Mouse (Mus musculus): Measurements from ENCODE around the gene Tjp3. TPM values are rescaled to one million over a fixed set of nuclear protein-coding genes. Genes with fewer than 3 reads are reported as not detected.

The Tjp3 gene
- polyA plus RNA-seq, 1 experiment from 2014 or later, result 29.1 TPM

- Histone ChIP-seq H3K4me1 (ENCODE audit: control insufficient read depth, insufficient read depth, low read length) (peaks cover 18% of the 10 kb centered on the region), H3K27me3 (ENCODE audit: control insufficient read depth, insufficient read depth, low read length) (no peaks in the 10 kb centered on the region), H3K4me2 (ENCODE audit: low read depth, low read length) (no peak overlapping the region), H3K36me3 (ENCODE audit: control insufficient read depth, insufficient read depth, low read length) (peaks cover 24% of the 10 kb centered on the region), H3K9me3 (replicated peaks; ENCODE audit: control insufficient read depth, low read length) (no peaks in the 10 kb centered on the region), H3K27ac (ENCODE audit: low read length) (no peak overlapping the region), H3K4me3 (replicated peaks; ENCODE audit: low read length) (no peak overlapping the region), H3K9ac (ENCODE audit: low read length) (no peak overlapping the region)
- 90% methylated on average over 13 of the region's 13 CpGs for WGBS
- ATAC-seq (ENCODE audit: insufficient read depth, low FRiP score), result no peak
These were observed 22.2 kb upstream of the Tjp3 start for GRCm38 (mm10) chr10:81313581-81313980.

GRCm38 (mm10) chr10:81309571-81309970 lies 18.2 kb upstream of the Tjp3 start:
- Histone ChIP-seq H3K4me3 (replicated peaks; ENCODE audit: low read length) (no peak overlapping the region), H3K9ac (ENCODE audit: low read length) (no peak overlapping the region), H3K9me3 (replicated peaks; ENCODE audit: control insufficient read depth, low read length) (no peaks in the 10 kb centered on the region), H3K36me3 (ENCODE audit: control insufficient read depth, insufficient read depth, low read length) (peaks cover 31% of the 10 kb centered on the region), H3K4me2 (ENCODE audit: low read depth, low read length) (no peak overlapping the region), H3K27ac (ENCODE audit: low read length) (no peak overlapping the region), H3K27me3 (ENCODE audit: control insufficient read depth, insufficient read depth, low read length) (no peaks in the 10 kb centered on the region), H3K4me1 (ENCODE audit: control insufficient read depth, insufficient read depth, low read length) (peaks cover 4% of the 10 kb centered on the region; the same call in 1 of the 2 replicates)
- 84% methylated on average over 5 of the region's 5 CpGs for WGBS
- no peak for ATAC-seq (ENCODE audit: insufficient read depth, low FRiP score)

GRCm38 (mm10) chr10:81306837-81307682 lies 15.7 kb upstream of the Tjp3 start:
- no peak for ATAC-seq (ENCODE audit: insufficient read depth, low FRiP score)
- H3K4me3 ChIP-seq (replicated peaks; ENCODE audit: low read length), result no peak overlapping the region
- H3K4me1 ChIP-seq (ENCODE audit: control insufficient read depth, insufficient read depth, low read length), result peaks cover 22% of the 10 kb centered on the region
- no peak overlapping the region for H3K9ac ChIP-seq (ENCODE audit: low read length)
- H3K27me3 ChIP-seq (ENCODE audit: control insufficient read depth, insufficient read depth, low read length), result no peaks in the 10 kb centered on the region
- peaks cover 26% of the 10 kb centered on the region for H3K36me3 ChIP-seq (ENCODE audit: control insufficient read depth, insufficient read depth, low read length)
- 90% methylated on average over 21 of the region's 21 CpGs for WGBS
- no peak overlapping the region for H3K4me2 ChIP-seq (ENCODE audit: low read depth, low read length)
- H3K27ac ChIP-seq (ENCODE audit: low read length), result no peak overlapping the region
- H3K9me3 ChIP-seq (replicated peaks; ENCODE audit: control insufficient read depth, low read length), result no peaks in the 10 kb centered on the region

- no peaks in the 10 kb centered on the region for H3K9me3 ChIP-seq (replicated peaks; ENCODE audit: control insufficient read depth, low read length)
- H3K27me3 ChIP-seq (ENCODE audit: control insufficient read depth, insufficient read depth, low read length), result no peaks in the 10 kb centered on the region
- H3K36me3 ChIP-seq (ENCODE audit: control insufficient read depth, insufficient read depth, low read length), result peaks cover 26% of the 10 kb centered on the region; the same call in 1 of the 2 replicates
- ATAC-seq (ENCODE audit: insufficient read depth, low FRiP score), result no peak
- no peak overlapping the region for H3K4me2 ChIP-seq (ENCODE audit: low read depth, low read length)
- no peak overlapping the region for H3K27ac ChIP-seq (ENCODE audit: low read length)
- no peak overlapping the region for H3K9ac ChIP-seq (ENCODE audit: low read length)
- H3K4me3 ChIP-seq (replicated peaks; ENCODE audit: low read length), result no peak overlapping the region
- 92% methylated on average over 12 of the region's 12 CpGs for WGBS
- peaks cover 23% of the 10 kb centered on the region for H3K4me1 ChIP-seq (ENCODE audit: control insufficient read depth, insufficient read depth, low read length)
These were observed 14.8 kb upstream of the Tjp3 start for GRCm38 (mm10) chr10:81306173-81306668.

GRCm38 (mm10) chr10:81305663-81306062 lies 14.3 kb upstream of the Tjp3 start:
- Histone ChIP-seq H3K36me3 (ENCODE audit: control insufficient read depth, insufficient read depth, low read length) (peaks cover 26% of the 10 kb centered on the region; the same call in 1 of the 2 replicates), H3K4me2 (ENCODE audit: low read depth, low read length) (no peak overlapping the region), H3K27me3 (ENCODE audit: control insufficient read depth, insufficient read depth, low read length) (no peaks in the 10 kb centered on the region), H3K4me1 (ENCODE audit: control insufficient read depth, insufficient read depth, low read length) (peaks cover 23% of the 10 kb centered on the region), H3K27ac (ENCODE audit: low read length) (no peak overlapping the region), H3K4me3 (replicated peaks; ENCODE audit: low read length) (no peak overlapping the region), H3K9me3 (replicated peaks; ENCODE audit: control insufficient read depth, low read length) (no peaks in the 10 kb centered on the region), H3K9ac (ENCODE audit: low read length) (no peak overlapping the region)
- no peak for ATAC-seq (ENCODE audit: insufficient read depth, low FRiP score)
- WGBS, result 94% methylated on average over 14 of the region's 14 CpGs

GRCm38 (mm10) chr10:81304597-81305238 lies 13.3 kb upstream of the Tjp3 start:
- Histone ChIP-seq H3K9me3 (replicated peaks; ENCODE audit: control insufficient read depth, low read length) (no peaks in the 10 kb centered on the region), H3K4me2 (ENCODE audit: low read depth, low read length) (no peak overlapping the region), H3K27me3 (ENCODE audit: control insufficient read depth, insufficient read depth, low read length) (no peaks in the 10 kb centered on the region), H3K9ac (ENCODE audit: low read length) (peak overlapping the region; percentile 32; the same call in 1 of the 2 replicates), H3K27ac (ENCODE audit: low read length) (no peak overlapping the region), H3K4me3 (replicated peaks; ENCODE audit: low read length) (no peak overlapping the region), H3K36me3 (ENCODE audit: control insufficient read depth, insufficient read depth, low read length) (peaks cover 26% of the 10 kb centered on the region; the same call in 1 of the 2 replicates), H3K4me1 (ENCODE audit: control insufficient read depth, insufficient read depth, low read length) (peaks cover 33% of the 10 kb centered on the region)
- peak; percentile 51; the same call in 1 of the 2 replicates for ATAC-seq (ENCODE audit: insufficient read depth, low FRiP score)
- WGBS, result 27% methylated on average over 6 of the region's 9 CpGs

- Histone ChIP-seq H3K4me2 (ENCODE audit: low read depth, low read length) (no peak overlapping the region), H3K9me3 (replicated peaks; ENCODE audit: control insufficient read depth, low read length) (no peaks in the 10 kb centered on the region), H3K27me3 (ENCODE audit: control insufficient read depth, insufficient read depth, low read length) (no peaks in the 10 kb centered on the region), H3K4me1 (ENCODE audit: control insufficient read depth, insufficient read depth, low read length) (peaks cover 35% of the 10 kb centered on the region), H3K36me3 (ENCODE audit: control insufficient read depth, insufficient read depth, low read length) (peaks cover 18% of the 10 kb centered on the region; the same call in 1 of the 2 replicates), H3K4me3 (replicated peaks; ENCODE audit: low read length) (no peak overlapping the region), H3K27ac (ENCODE audit: low read length) (no peak overlapping the region), H3K9ac (ENCODE audit: low read length) (no peak overlapping the region)
- WGBS, result 60% methylated on average over 7 of the region's 7 CpGs
- no peak for ATAC-seq (ENCODE audit: insufficient read depth, low FRiP score)
These were observed 12.4 kb upstream of the Tjp3 start for GRCm38 (mm10) chr10:81303761-81304160.

GRCm38 (mm10) chr10:81303258-81303657 lies 11.9 kb upstream of the Tjp3 start:
- Histone ChIP-seq H3K9me3 (replicated peaks; ENCODE audit: control insufficient read depth, low read length) (no peaks in the 10 kb centered on the region), H3K36me3 (ENCODE audit: control insufficient read depth, insufficient read depth, low read length) (0 out of 2 replicates have a peak, but pooled peaks cover 15% of the 10 kb centered on the region), H3K4me1 (ENCODE audit: control insufficient read depth, insufficient read depth, low read length) (peaks cover 35% of the 10 kb centered on the region), H3K4me2 (ENCODE audit: low read depth, low read length) (no peak overlapping the region), H3K27ac (ENCODE audit: low read length) (peak overlapping the region; percentile 23), H3K9ac (ENCODE audit: low read length) (peak overlapping the region; percentile 43; the same call in 1 of the 2 replicates), H3K27me3 (ENCODE audit: control insufficient read depth, insufficient read depth, low read length) (no peaks in the 10 kb centered on the region), H3K4me3 (replicated peaks; ENCODE audit: low read length) (no peak overlapping the region)
- ATAC-seq (ENCODE audit: insufficient read depth, low FRiP score), result no peak
- WGBS, result 65% methylated on average over 10 of the region's 10 CpGs

GRCm38 (mm10) chr10:81302781-81303218 lies 11.4 kb upstream of the Tjp3 start:
- ATAC-seq (ENCODE audit: insufficient read depth, low FRiP score), result no peak

More at GRCm38 (mm10) chr10:81302781-81303218, 11.4 kb upstream of the Tjp3 start:
- 35% methylated on average over 14 of the region's 14 CpGs for WGBS
- H3K4me2 ChIP-seq (ENCODE audit: low read depth, low read length), result no peak overlapping the region
- no peaks in the 10 kb centered on the region for H3K27me3 ChIP-seq (ENCODE audit: control insufficient read depth, insufficient read depth, low read length)
- 0 out of 2 replicates have a peak, but pooled peaks cover 11% of the 10 kb centered on the region for H3K36me3 ChIP-seq (ENCODE audit: control insufficient read depth, insufficient read depth, low read length)
- H3K27ac ChIP-seq (ENCODE audit: low read length), result peak overlapping the region; percentile 55
- peaks cover 35% of the 10 kb centered on the region for H3K4me1 ChIP-seq (ENCODE audit: control insufficient read depth, insufficient read depth, low read length)
- peak overlapping the region; percentile 43; the same call in 1 of the 2 replicates for H3K9ac ChIP-seq (ENCODE audit: low read length)
- H3K4me3 ChIP-seq (replicated peaks; ENCODE audit: low read length), result no peak overlapping the region
- no peaks in the 10 kb centered on the region for H3K9me3 ChIP-seq (replicated peaks; ENCODE audit: control insufficient read depth, low read length)
